Mouse (Mus musculus) gastrocnemius, postnatal 10 days (tissue): Measurements from ENCODE around the gene March1. TPM values are rescaled to one million over a fixed set of nuclear protein-coding genes. Genes with fewer than 3 reads are reported as not detected.

Source experiments
- DNase-seq: peaks from one replicate; pipeline ENCODE4 v3.0.0; 2021; ENCODE audit warnings: mixed read lengths
- long read RNA-seq, 2 experiments: library from polyadenylated mRNA; stranded (forward); transcript quantifications; one replicate each; pipeline ENCODE4 v2.0.0; 2021
- total RNA-seq, 2 experiments: library from RNA; stranded (reverse); gene quantifications; 2 replicates each; pipeline ENCODE4 v1.2.3; 2021

Gene March1
- 1 to 10 TPM in 1 of 2 experiments, under 1 TPM in 1; 0.90 to 1.0 TPM for total RNA-seq
- long read RNA-seq, experiment 1, partial matches to known transcripts = 0 of 2 reads
- long read RNA-seq, experiment 1, other reads (novel, unspliced or antisense) = 0 of 2 reads
- long read RNA-seq, experiment 2 = 0 reads

DNA sequence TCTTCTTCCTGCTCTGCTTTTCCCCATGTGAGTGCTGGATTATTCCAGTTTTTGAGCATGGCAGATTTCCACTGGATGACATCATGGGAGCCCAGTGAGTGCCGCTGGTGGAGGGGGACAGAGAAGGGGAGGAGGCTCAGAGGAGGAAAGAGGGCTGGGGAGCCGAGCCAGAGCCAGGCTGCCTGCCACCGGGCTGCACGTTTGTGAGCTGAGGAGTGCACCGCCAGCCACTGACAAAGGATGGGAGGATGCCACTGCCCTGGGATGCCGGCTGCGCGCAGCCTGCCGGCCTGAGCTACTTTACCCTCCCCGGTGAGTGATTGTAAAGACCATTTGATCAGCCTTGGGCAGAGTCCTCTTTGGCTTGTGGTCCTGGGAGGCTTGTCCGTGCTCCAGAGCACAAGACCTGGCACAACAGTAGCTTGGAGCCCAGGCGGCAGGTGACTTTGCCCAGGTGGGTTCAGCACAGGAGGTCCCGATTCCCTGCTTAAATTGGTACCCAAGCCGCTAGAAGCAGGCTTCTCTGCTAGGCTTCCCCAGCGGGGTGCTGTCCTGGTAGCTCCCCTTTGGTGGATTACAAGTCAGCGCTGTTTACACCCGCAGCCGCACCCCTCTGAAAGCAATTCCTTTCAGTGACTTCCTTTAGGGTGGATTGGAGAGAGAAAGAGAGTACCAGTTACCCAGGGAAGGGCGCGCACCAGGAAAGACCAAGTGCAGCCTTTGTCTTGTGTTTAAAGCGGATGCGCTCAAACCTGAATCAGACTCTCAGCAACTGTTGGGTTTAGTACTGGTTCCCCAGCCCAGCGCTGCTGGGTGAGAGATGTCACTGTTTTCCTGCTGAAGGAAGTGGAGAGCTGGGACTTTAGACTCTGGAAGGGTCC lies at the start of gene March1:
Gene March1, plus strand, starts transcription at position 30 of the 881 bp plus-strand sequence.
- peak; percentile 3 for DNase-seq

- no peak for DNase-seq
Observed at GRCm38 (mm10) chr8:65586909-65587308, 30.8 kb upstream of the March1 start.

- DNase-seq = no peak
Observed at GRCm38 (mm10) chr8:65603241-65603640, 14.5 kb upstream of the March1 start.

DNA sequence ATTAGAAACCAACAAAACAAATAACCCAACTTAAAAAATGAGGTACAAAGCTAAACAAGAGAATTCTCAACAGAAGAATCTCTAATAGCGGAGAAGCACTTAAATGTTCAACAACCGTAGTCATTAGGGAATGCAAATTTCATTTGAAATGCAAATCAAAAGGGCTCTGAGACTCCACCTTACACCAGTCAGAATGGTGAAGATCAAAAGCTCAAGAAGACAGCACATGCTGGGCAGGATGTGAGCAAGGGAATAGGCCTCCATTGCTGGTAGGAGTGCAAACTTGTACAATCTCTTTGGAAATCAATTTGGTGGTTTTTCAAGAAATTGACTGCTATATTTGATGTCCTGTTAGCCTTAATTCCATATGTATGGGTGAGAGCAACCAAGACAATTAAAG lies 8.2 kb upstream of the March1 start:
- DNase-seq = no peak

DNA sequence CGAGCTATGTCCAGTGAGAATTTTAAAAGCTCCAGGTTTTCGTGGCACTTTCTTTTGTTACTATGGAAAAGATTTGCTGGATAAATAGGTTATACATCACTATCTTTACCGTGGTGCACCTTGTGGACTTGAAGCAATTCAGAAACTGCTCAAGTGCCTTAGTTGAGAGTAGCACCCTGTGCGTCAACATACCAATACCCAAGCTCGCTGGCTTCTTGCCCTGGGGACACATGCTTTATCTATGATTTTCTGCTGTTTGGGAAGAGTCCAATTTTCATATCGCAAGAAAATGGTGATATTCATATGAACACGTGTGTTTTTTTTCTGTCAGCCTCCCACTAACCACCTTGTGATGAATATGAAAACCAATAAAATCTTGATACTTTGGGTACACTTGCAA lies 1.3 kb downstream of the March1 start:
- DNase-seq = no peak

- no peak for DNase-seq
Observed at GRCm38 (mm10) chr8:65644931-65645330, 27.2 kb downstream of the March1 start.

GRCm38 (mm10) chr8:65645502-65645901 lies 27.8 kb downstream of the March1 start:
- DNase-seq = no peak

- DNase-seq = no peak
Observed at GRCm38 (mm10) chr8:65645945-65646344, 28.2 kb downstream of the March1 start.

- no peak for DNase-seq
Observed at GRCm38 (mm10) chr8:65655924-65656323, 38.2 kb downstream of the March1 start.

- DNase-seq = no peak
Observed at GRCm38 (mm10) chr8:65661885-65662284, 44.2 kb downstream of the March1 start.

- DNase-seq = no peak
Observed at GRCm38 (mm10) chr8:65665786-65666185, 48.1 kb downstream of the March1 start.

DNA sequence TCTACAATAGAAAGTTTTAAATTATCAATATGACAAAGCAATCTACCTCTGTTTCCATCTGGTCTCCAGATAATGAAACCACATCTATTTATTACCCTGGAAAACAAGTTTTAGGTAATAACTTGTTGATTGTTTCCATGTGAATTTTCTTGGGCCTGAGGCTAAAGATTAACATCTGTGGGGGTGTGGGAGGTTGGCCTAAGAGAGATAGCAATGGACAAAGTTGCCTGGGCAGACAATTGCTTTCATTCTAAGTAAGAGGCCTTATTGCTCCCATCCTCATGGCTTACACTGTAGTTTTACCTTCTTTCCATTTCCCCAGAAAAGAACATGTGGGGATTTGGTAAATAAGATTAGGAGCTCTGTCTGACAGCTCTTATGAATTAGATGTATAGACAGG lies 125.4 kb downstream of the March1 start:
- DNase-seq = no peak

GRCm38 (mm10) chr8:65775815-65776214 lies 158.1 kb downstream of the March1 start:
- DNase-seq = no peak

- no peak for DNase-seq
Observed at GRCm38 (mm10) chr8:65781156-65781555, 163.5 kb downstream of the March1 start.

- DNase-seq = no peak
Observed at GRCm38 (mm10) chr8:65812971-65813370, 195.3 kb downstream of the March1 start.

DNA sequence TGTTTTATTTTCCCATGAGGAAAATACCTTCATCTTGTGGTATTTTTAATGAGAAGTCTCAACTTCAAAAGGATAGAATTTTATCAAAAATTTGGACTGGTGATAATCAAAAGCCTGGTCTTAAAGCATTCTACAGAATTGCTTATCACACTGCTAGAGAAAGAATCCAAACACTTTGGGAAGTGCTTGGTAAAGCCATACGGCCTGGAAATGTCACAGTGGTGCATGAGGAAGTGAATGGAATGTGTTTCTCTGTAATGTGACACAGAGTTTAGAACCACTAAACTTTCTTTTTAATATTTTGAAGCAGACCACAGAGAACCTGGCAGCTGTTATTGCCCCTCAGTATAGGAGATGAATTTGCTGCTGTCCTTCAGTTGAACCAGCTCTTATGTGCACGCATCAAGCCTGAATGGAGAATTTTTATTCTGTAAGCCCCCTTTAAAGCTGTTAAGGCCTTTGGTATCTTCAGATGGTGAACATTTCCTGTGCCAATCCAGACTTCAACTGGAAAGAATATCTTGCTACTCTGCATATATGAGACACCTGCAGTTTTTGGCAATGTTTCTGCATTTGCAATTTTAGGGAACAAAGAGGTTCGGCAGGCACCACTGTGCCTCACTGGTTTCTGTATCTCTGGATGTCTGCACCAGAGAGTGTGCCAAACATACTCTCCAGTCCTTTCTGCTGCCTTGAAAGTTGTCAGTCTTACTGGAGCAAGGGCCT lies 304.8 kb downstream of the March1 start:
- no peak for DNase-seq

- DNase-seq = no peak
Observed at GRCm38 (mm10) chr8:65956948-65957347, 339.2 kb downstream of the March1 start.

GRCm38 (mm10) chr8:65957492-65957891 lies 339.8 kb downstream of the March1 start:
- no peak for DNase-seq

DNA sequence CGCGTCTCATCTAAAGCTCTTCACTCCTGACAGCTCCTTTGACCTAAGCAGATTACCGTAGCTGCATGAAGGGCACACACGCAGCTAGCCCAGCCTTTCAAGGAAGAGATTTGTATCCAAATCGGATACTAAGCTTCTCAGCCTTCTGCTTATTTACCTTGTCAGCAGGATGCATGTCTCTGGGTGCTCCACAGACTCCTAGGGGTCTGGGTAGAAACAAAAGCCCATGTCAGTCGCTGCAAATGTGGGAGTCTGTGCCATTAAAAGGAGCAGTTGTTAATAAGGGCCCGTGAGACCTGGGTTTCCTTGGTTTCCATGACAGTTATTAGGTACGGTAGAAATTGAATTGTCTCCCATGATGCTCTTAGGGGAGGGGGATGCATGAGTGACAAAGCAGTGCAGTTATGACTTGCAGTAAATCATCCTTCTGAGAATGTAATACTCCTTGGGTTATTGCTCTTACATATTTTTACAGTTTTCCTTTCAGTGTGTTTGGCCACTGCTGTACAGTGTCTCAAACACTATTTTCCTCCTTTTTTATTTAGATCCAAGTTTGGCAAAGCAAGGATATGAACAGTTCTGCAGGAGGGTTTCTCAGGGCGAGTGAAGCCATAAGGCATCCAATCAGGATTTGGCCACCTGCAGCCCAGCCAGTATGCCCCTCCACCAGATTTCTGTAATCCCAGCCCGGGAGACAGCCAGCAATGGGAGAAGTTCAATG lies 349.0 kb downstream of the March1 start:
- no peak for DNase-seq

DNA sequence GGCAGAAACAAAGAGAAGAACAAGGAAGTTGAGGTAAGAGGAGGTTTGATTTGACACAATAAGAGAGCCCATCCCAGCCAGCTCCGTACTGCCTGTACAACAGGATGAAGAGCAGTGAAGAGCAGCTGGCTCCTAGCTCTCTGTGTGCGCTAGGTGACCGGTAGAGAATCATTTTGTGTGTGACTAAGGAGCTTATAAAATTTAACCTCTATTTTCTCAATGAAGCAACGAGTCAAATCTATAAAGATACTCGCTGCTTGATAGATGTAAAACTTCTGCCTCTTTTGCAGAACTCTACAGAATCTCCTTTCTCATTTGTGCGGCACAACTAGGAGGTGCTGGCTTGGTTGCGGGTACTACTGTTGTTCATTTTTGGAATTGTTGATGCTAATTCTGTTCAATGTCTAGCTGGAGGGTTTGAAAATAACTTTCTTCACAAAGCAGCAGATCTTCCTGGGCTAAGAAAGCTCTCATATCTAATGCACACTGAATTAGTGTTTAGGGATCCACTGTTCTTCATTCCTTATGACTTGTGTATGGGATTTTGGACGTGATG lies 349.6 kb downstream of the March1 start:
- no peak for DNase-seq

DNA sequence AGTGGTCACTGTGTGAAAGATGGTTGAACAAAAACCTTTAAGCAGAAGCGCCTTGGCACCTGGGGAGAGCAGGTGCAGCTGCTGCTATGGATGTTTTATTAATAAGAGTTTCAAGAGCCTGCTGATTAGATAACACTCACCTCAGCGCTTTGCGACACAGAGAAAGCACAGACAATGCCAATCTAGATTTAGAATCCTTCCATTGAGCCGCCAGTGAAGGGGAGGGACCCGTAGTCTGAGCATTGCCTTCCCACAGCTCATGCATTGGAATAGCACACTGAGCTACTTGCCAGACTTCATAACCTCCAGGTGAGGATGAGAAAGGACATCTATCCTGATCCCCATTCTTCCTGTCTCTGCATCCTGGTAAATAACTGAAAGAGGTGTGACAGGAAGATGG lies 359.2 kb downstream of the March1 start:
- no peak for DNase-seq

GRCm38 (mm10) chr8:65982039-65982438 lies 364.3 kb downstream of the March1 start:
- DNase-seq = no peak
